Mouse (Mus musculus) layer of hippocampus, postnatal 25 days (tissue): ENCODE data around the gene Arhgap45. TPM values are rescaled to one million over a fixed set of nuclear protein-coding genes. Genes with fewer than 3 reads are reported as not detected.

Experiments
- DNase-seq, 2 experiments: peaks; one replicate each; pipeline ENCODE4 v3.0.0; 2022; ENCODE audit warnings: mixed read lengths in 2 of 2, low spot score in 1 of 2; ENCODE audit errors: extremely low spot score in 1 of 2
- total RNA-seq, 2 experiments: library from RNA; stranded (reverse); gene quantifications; 2 replicates each; pipeline ENCODE4 v1.2.3; 2021

The Arhgap45 gene
- total RNA-seq, 2 experiments from 2014 or later: 3.3 to 4.3 TPM

- no peak for DNase-seq
Measured at GRCm38 (mm10) chr10:80013609-80014008, 2.8 kb upstream of the Arhgap45 start.

GRCm38 (mm10) chr10:80014484-80015290 is 1.8 kb upstream of the Arhgap45 start:
- DNase-seq: no peak

DNA sequence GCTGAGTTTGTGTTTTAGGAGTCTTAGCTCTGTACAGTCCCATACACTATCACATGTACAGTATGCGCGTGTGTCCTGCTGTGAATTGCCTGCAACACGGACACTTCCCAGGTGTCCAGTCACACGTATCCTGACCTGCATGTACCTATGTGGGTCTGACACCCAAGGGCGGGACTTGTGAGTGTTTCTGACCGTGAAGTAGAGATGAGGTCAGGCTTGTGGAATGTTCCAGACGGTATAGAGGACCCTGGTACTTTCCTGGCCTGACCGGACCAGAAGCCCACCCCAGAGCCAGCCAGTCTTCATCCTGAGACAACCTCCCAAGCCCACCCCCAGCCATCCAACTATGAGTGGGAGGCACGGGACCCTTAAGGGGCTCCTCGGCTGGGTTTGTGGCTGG is 870 bp upstream of the Arhgap45 start:
- DNase-seq: no peak

DNA sequence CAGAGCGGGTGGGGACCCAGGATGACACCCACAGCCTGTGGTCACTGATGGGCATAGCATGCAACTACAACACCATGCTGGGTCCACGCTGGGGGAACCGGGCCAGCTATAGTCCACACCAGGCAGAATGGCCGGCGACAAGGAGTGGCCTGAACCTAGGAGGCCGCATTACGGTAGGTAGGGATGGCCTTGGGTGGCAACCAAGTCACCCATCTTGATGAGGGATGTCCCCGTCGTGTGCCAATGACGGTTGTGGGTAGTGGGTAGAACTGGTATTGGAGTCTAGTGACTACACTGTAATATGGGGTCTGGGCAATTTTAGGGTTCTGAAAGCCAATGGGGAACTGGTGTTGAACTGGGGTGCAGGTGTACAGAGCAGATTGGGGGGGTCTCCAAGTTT is 478 bp downstream of the Arhgap45 start:
- no peak for DNase-seq

- no peak for DNase-seq
Measured at GRCm38 (mm10) chr10:80017361-80017760, 908 bp downstream of the Arhgap45 start.

- no peak for DNase-seq
Measured at GRCm38 (mm10) chr10:80017771-80018170, 1.3 kb downstream of the Arhgap45 start.

- no peak for DNase-seq
Measured at GRCm38 (mm10) chr10:80018739-80019297, 2.4 kb downstream of the Arhgap45 start.

GRCm38 (mm10) chr10:80019471-80020131 is 3.1 kb downstream of the Arhgap45 start:
- no peak for DNase-seq

DNA sequence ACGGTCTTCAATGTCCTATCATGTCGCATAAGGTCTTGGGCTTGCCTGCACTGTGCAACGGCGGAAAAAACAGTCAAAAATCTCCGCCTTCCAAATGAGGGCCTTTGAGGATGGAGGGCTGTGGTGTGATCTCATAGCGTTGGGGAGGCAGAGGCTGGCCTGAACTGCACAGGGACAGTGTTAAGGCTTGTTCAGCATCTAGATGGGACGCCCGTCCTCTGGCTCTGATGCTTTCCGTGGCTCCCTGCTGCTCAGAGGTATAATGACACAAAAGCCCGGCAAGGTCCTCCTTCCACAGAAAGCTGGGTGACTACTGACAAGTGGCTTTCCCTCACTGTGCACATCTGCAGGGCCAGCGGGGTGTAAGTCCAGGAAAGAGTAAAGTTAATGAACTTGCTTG is 3.7 kb downstream of the Arhgap45 start:
- DNase-seq: no peak

GRCm38 (mm10) chr10:80020603-80021319 is 4.3 kb downstream of the Arhgap45 start:
- no peak for DNase-seq

GRCm38 (mm10) chr10:80021320-80021641 is 4.8 kb downstream of the Arhgap45 start:
- no peak for DNase-seq

GRCm38 (mm10) chr10:80022164-80022563 is 5.7 kb downstream of the Arhgap45 start:
- DNase-seq: no peak

GRCm38 (mm10) chr10:80022806-80023205 is 6.4 kb downstream of the Arhgap45 start:
- no peak for DNase-seq

DNA sequence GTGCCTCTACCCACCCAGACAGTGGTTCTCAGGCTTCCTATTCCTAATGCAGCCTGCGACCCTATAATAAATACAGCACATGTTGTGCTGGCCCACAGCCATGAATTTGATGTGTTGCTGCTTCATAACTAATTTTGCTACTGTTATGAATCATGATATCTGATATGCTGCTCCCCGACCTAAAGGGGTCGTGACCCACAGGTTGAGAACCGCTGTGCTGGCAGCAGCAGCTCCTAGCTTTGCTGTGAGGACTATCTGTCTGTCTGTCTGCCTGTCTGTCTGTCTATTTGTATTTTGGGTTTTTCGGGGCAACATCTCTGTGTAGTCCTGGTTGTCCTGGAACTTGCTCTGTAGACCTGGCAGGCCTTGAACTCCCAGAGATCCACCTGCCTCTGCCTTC is 7.3 kb downstream of the Arhgap45 start:
- no peak for DNase-seq

GRCm38 (mm10) chr10:80024229-80025043 is 8.0 kb downstream of the Arhgap45 start:
- no peak for DNase-seq

DNA sequence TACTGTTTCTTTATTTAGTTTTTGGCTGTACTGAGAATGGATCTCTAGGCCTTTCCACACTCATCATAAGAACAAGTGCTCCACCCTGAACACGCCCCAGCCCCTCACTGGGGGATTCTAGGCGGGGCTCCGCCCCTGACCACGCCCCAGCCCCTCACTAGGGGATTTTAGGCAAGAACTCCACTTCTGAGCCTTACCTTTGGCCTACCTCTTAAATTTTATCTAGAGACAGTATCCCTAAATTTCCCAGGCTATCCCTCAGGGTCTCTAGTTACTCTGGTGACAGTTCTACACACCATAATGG is 8.5 kb downstream of the Arhgap45 start:
- DNase-seq: no peak

- DNase-seq: no peak
Measured at GRCm38 (mm10) chr10:80025463-80025862, 9.0 kb downstream of the Arhgap45 start.

GRCm38 (mm10) chr10:80025889-80026288 is 9.4 kb downstream of the Arhgap45 start:
- DNase-seq: no peak

DNA sequence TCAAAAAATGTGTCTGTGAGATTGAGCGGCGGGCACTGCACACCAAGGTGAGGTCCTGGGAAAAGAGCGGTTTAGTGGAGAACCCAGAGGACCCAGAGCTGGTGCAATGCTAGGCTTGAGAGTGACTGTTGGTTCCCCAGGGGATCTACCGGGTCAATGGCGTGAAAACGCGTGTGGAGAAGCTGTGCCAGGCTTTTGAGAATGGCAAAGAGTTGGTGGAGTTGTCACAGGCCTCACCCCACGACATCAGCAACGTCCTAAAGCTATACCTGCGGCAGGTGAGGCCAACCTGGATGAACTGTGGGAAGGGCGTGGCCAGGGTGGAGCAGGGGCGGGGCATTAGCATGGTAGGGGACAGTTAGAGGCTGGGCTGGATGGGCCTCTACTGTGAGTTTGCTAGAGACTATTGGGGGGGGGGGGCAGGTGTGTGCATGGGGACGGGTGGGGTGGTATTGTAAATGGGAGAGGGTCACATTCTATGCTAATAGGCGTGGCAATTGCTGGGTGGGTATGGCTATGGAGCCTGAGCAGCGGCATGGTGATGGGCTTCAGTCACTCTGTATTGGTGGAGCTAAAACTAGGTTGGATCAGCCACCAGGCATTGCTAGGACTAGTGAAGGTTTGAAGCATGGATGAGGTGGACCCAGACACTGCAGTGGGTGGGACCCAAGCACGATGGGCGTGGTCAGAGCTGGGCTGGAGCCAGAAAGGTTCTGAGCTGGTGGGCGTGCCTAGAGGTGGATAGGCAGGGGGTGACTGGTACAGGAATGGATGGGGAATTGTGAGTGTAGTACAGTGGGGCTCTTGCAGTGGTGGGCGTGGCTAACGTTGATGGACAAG is 11.4 kb downstream of the Arhgap45 start:
- no peak for DNase-seq

- DNase-seq: no peak
Measured at GRCm38 (mm10) chr10:80028521-80028846, 12.0 kb downstream of the Arhgap45 start.
